Mouse (Mus musculus) bone marrow, adult 2 months (tissue): ENCODE results near the gene S100b.

ENCODE experiments used
- CTCF ChIP-seq: fragments of 200-500 bp; IDR thresholded peaks from 2 replicates; pipeline ENCODE4 v1.5.1; 2011; ENCODE audit warnings: low read length, control low read depth; ENCODE audit not compliant: control insufficient read depth, insufficient read depth
- POLR2A ChIP-seq: fragments of 200-500 bp; IDR thresholded peaks from 2 replicates; pipeline ENCODE4 v1.6.1; 2011; ENCODE audit warnings: low read depth, mild to moderate bottlenecking, control low read depth, low read length, borderline replicate concordance; ENCODE audit not compliant: control insufficient read depth

DNA sequence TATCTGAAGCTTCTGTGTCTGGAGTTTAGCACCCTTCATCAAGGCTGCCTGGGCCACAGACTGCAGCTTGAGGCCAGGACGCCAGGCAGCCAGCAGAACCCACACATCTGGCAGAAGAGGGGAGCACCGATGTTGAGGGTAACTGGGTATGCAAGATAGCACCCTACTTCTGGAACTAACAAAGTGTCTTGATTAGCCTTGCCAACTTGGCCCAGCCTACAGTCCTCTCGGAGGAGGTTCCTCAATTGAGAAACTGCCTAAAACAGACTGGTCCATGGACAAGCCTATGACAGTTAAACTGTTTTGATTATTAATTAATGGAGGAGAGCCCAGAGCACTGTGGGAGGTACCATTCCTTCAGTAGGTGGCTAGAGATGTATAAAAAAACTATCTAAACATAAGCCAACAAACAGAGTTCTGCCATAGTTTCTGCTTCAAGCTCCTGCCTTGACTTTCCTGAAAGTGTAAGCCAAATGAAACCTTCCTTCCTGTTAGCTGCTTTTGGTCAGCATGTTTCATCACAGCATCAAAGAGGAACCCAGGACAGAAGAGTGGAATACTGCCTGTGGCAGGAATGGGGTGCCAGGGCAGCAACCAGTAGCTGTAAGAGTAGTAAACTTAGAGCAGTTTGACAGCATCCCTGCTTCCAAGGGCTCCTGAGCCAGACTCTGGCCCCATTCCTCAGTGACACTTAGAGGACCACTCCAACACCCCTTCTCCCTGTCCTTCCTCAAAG is 36.5 kb downstream of the S100b start:
- TF ChIP-seq CTCF (no peak), POLR2A (no peak)
